Mouse (Mus musculus) kidney, embryonic 14.5 days (tissue): ENCODE measurements around the gene Col4a4. TPM values are rescaled to one million over a fixed set of nuclear protein-coding genes. Genes with fewer than 3 reads are reported as not detected.
A peak's percentile ranks its signal among the peaks of the same experiment; 100 is the strongest.

ENCODE experiments used
- ATAC-seq: fragments of 200-750 bp; cut with Nextera tagmentation; 2 replicates; pipeline ENCODE4 v1.8.0; 2017; ENCODE audit warnings: moderate number of reproducible peaks, mild to moderate bottlenecking, moderate TSS enrichment, moderate library complexity; ENCODE audit not compliant: low FRiP score, low TSS enrichment
- H3K27ac ChIP-seq: fragments of 300-500 bp; sonication (generic); 2 replicates; pipeline ENCODE4 v1.5.1; 2014; ENCODE audit warnings: low read depth, mild to moderate bottlenecking, low read length, moderate library complexity, mixed read lengths
- H3K27me3 ChIP-seq: fragments of 300-500 bp; sonication (generic); 2 replicates; pipeline ENCODE4 v1.6.1; 2014; ENCODE audit warnings: mild to moderate bottlenecking, low read length; ENCODE audit not compliant: control insufficient read depth, insufficient read depth
- H3K36me3 ChIP-seq: fragments of 300-500 bp; sonication (generic); 2 replicates; pipeline ENCODE4 v1.6.1; 2014; ENCODE audit warnings: low read length, mixed read lengths; ENCODE audit not compliant: control insufficient read depth, insufficient read depth
- H3K4me1 ChIP-seq: fragments of 300-500 bp; sonication (generic); 2 replicates; pipeline ENCODE4 v1.6.1; 2014; ENCODE audit warnings: low read length, mixed read lengths; ENCODE audit not compliant: control insufficient read depth, insufficient read depth
- H3K4me2 ChIP-seq: fragments of 300-500 bp; sonication (generic); replicated peaks from 2 replicates; pipeline ENCODE4 v1.6.1; 2014; ENCODE audit warnings: low read depth, mild to moderate bottlenecking, low read length
- H3K4me3 ChIP-seq: fragments of 300-500 bp; sonication (generic); 2 replicates; pipeline ENCODE4 v1.5.1; 2014; ENCODE audit warnings: mild to moderate bottlenecking, low read length
- H3K9ac ChIP-seq: fragments of 300-500 bp; sonication (generic); 2 replicates; pipeline ENCODE4 v1.6.1; 2014; ENCODE audit warnings: low read depth, mild to moderate bottlenecking, low read length, moderate library complexity
- H3K9me3 ChIP-seq: fragments of 300-500 bp; sonication (generic); 2 replicates; pipeline ENCODE4 v1.6.1; 2016; ENCODE audit warnings: low read length; ENCODE audit not compliant: control insufficient read depth
- WGBS: fragments of 180-500 bp; shearing (Covaris S2); extraction: QIAGEN DNeasy Blood & Tissue Kit; methylation state at CpG from one replicate; pipeline ENCODE4 v1.1.7; 2014; 5-methylcytosine and 5-hydroxymethylcytosine counted together
- polyA plus RNA-seq: library from polyadenylated mRNA; unstranded; fragments of >200 nt; fragmentation: Nextera tagmentation; extraction: Ambion mirVana; gene quantifications from 2 replicates; pipeline ENCODE4 v1.2.1, GENCODE M21; 2014

Col4a4 gene
- polyA plus RNA-seq, 1 experiment from 2014 or later: 1.0 TPM

- Histone ChIP-seq H3K9ac (no peak overlapping the region), H3K27me3 (no peaks in the 10 kb centered on the region), H3K4me3 (no peak overlapping the region), H3K27ac (no peak overlapping the region; the same call in 1 of the 2 replicates), H3K36me3 (no peaks in the 10 kb centered on the region), H3K4me2 (no peak overlapping the region), H3K9me3 (no peaks in the 10 kb centered on the region), H3K4me1 (no peaks in the 10 kb centered on the region)
- peak; percentile 93 for ATAC-seq
- 25% methylated on average over 6 of the region's 6 CpGs for WGBS
Observed at GRCm38 (mm10) chr1:82596864-82597596, 10.4 kb upstream of the Col4a4 start.

- ATAC-seq: no peak
- no peaks in the 10 kb centered on the region for H3K36me3 ChIP-seq
- no peak overlapping the region for H3K27ac ChIP-seq
- H3K4me1 ChIP-seq: no peaks in the 10 kb centered on the region
- no peaks in the 10 kb centered on the region for H3K9me3 ChIP-seq
- peaks cover 4% of the 10 kb centered on the region for H3K27me3 ChIP-seq
- H3K4me2 ChIP-seq: no peak overlapping the region
- H3K4me3 ChIP-seq: no peak overlapping the region
- 60% methylated on average over 4 of the region's 4 CpGs for WGBS
- no peak overlapping the region; the same call in 1 of the 2 replicates for H3K9ac ChIP-seq
Observed at GRCm38 (mm10) chr1:82590266-82590665, 3.6 kb upstream of the Col4a4 start.

- Histone ChIP-seq H3K4me2 (peak overlapping the region; percentile 82), H3K27ac (no peak overlapping the region), H3K36me3 (no peaks in the 10 kb centered on the region), H3K4me1 (no peaks in the 10 kb centered on the region), H3K27me3 (peaks cover 4% of the 10 kb centered on the region), H3K9ac (no peak overlapping the region), H3K4me3 (no peak overlapping the region), H3K9me3 (no peaks in the 10 kb centered on the region)
- 76% methylated on average over 7 of the region's 7 CpGs for WGBS
- no peak for ATAC-seq
Observed at GRCm38 (mm10) chr1:82585981-82586380, 668 bp downstream of the Col4a4 start.

GRCm38 (mm10) chr1:82578320-82578719 is 8.3 kb downstream of the Col4a4 start:
- Histone ChIP-seq H3K27ac (no peak overlapping the region), H3K4me2 (no peak overlapping the region), H3K9me3 (no peaks in the 10 kb centered on the region), H3K4me3 (no peak overlapping the region), H3K4me1 (no peaks in the 10 kb centered on the region), H3K9ac (no peak overlapping the region), H3K27me3 (no peaks in the 10 kb centered on the region), H3K36me3 (no peaks in the 10 kb centered on the region)
- 62% methylated on average over 4 of the region's 4 CpGs for WGBS
- ATAC-seq: no peak

- WGBS: 65% methylated on average over 3 of the region's 3 CpGs
- Histone ChIP-seq H3K27me3 (no peaks in the 10 kb centered on the region), H3K4me2 (no peak overlapping the region), H3K4me1 (no peaks in the 10 kb centered on the region), H3K9ac (no peak overlapping the region), H3K27ac (no peak overlapping the region), H3K36me3 (no peaks in the 10 kb centered on the region), H3K9me3 (no peaks in the 10 kb centered on the region), H3K4me3 (no peak overlapping the region)
- ATAC-seq: 0 out of 2 replicates have a peak, but pooled peaks have one; percentile 16
Observed at GRCm38 (mm10) chr1:82577915-82578314, 8.7 kb downstream of the Col4a4 start.

GRCm38 (mm10) chr1:82577339-82577738 is 9.3 kb downstream of the Col4a4 start:
- Histone ChIP-seq H3K4me1 (no peaks in the 10 kb centered on the region), H3K4me2 (no peak overlapping the region), H3K36me3 (no peaks in the 10 kb centered on the region), H3K27me3 (no peaks in the 10 kb centered on the region), H3K9ac (no peak overlapping the region), H3K27ac (no peak overlapping the region), H3K9me3 (no peaks in the 10 kb centered on the region), H3K4me3 (no peak overlapping the region)
- WGBS: 91% methylated on average over 10 of the region's 10 CpGs
- no peak for ATAC-seq

- H3K4me1 ChIP-seq: no peaks in the 10 kb centered on the region
- H3K27ac ChIP-seq: no peak overlapping the region
- no peaks in the 10 kb centered on the region for H3K9me3 ChIP-seq
- no peak overlapping the region for H3K4me2 ChIP-seq
- no peaks in the 10 kb centered on the region for H3K36me3 ChIP-seq
- ATAC-seq: no peak
- H3K4me3 ChIP-seq: no peak overlapping the region
- H3K9ac ChIP-seq: no peak overlapping the region
- no peaks in the 10 kb centered on the region for H3K27me3 ChIP-seq
- 83% methylated on average over 2 of the region's 2 CpGs for WGBS
Observed at GRCm38 (mm10) chr1:82576182-82576581, 10.5 kb downstream of the Col4a4 start.

- no peak for ATAC-seq
- Histone ChIP-seq H3K4me2 (no peak overlapping the region), H3K4me3 (no peak overlapping the region), H3K27me3 (no peaks in the 10 kb centered on the region), H3K4me1 (no peaks in the 10 kb centered on the region), H3K9me3 (no peaks in the 10 kb centered on the region), H3K36me3 (no peaks in the 10 kb centered on the region), H3K27ac (no peak overlapping the region), H3K9ac (no peak overlapping the region)
- WGBS: 82% methylated on average over 3 of the region's 3 CpGs
Observed at GRCm38 (mm10) chr1:82575681-82576080, 11.0 kb downstream of the Col4a4 start.

GRCm38 (mm10) chr1:82571758-82572157 is 14.9 kb downstream of the Col4a4 start:
- 74% methylated on average over 1 of the region's 1 CpGs for WGBS
- no peak for ATAC-seq
- H3K9me3 ChIP-seq: no peaks in the 10 kb centered on the region
- no peak overlapping the region for H3K9ac ChIP-seq
- no peaks in the 10 kb centered on the region for H3K27me3 ChIP-seq
- no peak overlapping the region for H3K27ac ChIP-seq
- H3K36me3 ChIP-seq: no peaks in the 10 kb centered on the region
- H3K4me1 ChIP-seq: no peaks in the 10 kb centered on the region
- no peak overlapping the region for H3K4me3 ChIP-seq
- no peak overlapping the region for H3K4me2 ChIP-seq
